Mouse (Mus musculus) kidney, adult 2 months (tissue): ENCODE measurements around the gene Rtp4.

Source experiments
- CTCF ChIP-seq: fragments of 200-500 bp; conservative IDR thresholded peaks from 2 replicates; pipeline ENCODE4 v1.5.1; 2011; ENCODE audit warnings: low read depth, mild to moderate bottlenecking, control low read depth, low read length, moderate library complexity, mixed read lengths; ENCODE audit not compliant: insufficient read depth, insufficient read length
- POLR2A ChIP-seq: fragments of 200-500 bp; IDR thresholded peaks from one replicate; pipeline ENCODE4 v1.6.1; 2011; ENCODE audit warnings: low read depth, low read length, control low read depth

GRCm38 (mm10) chr16:23517754-23518566 is 2.1 kb upstream of the Rtp4 start:
- TF ChIP-seq CTCF (no peak), POLR2A (no peak)
